Mouse (Mus musculus): Measurements from ENCODE around the gene Atg101.

DNA sequence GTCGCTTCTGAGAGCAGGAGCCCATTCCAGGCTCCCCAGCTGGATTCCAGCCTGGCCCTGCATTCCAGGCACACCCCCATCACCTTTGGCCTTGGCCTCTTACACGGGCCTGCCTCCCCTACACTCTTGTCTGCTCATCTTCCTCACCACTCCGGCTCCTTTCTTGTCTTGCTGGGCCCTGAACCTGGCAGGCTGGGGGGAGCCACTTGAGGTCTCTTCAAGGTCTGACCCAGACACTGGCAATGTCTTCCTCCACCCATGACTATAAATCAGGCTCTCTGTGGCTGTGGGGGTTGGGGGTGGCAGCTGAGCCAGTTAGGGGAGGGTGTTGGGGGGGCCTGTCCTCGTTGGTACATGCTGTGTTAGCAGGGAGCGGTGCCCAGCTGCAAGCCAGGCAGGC, 5.5 kb upstream of the Atg101 start:
- TF ChIP-seq TAL1 (IDR thresholded peaks at IDR 0.05; ENCODE audit: low read length) = no peak
- TF ChIP-seq GATA1 (IDR thresholded peaks at IDR 0.05; ENCODE audit: low read length) = no peak
